Mouse (Mus musculus): ENCODE measurements around the gene Gm21861. TPM values are rescaled to one million over a fixed set of nuclear protein-coding genes. Genes with fewer than 3 reads are reported as not detected.

Gene Gm21861
- not detected in 2 replicates for polyA plus RNA-seq (2012; rRNA removed)

GRCm38 (mm10) chrY:58814497-58814896, at the start of gene Gm21861:
Gene Gm21861, minus strand, starts transcription at chrY:58814597.

All from ovary, adult 2 months (tissue).